Mouse (Mus musculus): ENCODE measurements at regions not wholly inside any gene's neighbourhood (a gene's known extent, or its start where the extent isn't known, plus 50 kb on each side); places are given as distances from the start of the nearest gene placed in this dataset.

- DNase-seq: no peak
Measured at GRCm38 (mm10) chr12:110112051-110112722, 166.7 kb upstream of the Dio3 start.

- DNase-seq: no peak
Measured at GRCm38 (mm10) chr12:110112723-110113105, 166.2 kb upstream of the Dio3 start.

- DNase-seq: peak in 1 of 2 experiments; percentile 4
Measured at GRCm38 (mm10) chr12:110120141-110120540, 158.7 kb upstream of the Dio3 start.

GRCm38 (mm10) chr12:110122976-110123375 lies 155.9 kb upstream of the Dio3 start:
- no peak for DNase-seq

- no peak for DNase-seq
Measured at GRCm38 (mm10) chr12:110126525-110126924, 152.3 kb upstream of the Dio3 start.

- no peak for DNase-seq
Measured at GRCm38 (mm10) chr12:110145379-110145778, 133.5 kb upstream of the Dio3 start.

- DNase-seq: no peak
Measured at GRCm38 (mm10) chr12:110154225-110154962, 124.5 kb upstream of the Dio3 start.

- DNase-seq: no peak
Measured at GRCm38 (mm10) chr12:110154963-110155325, 123.9 kb upstream of the Dio3 start.

- peak in 1 of 2 experiments; percentile 5 for DNase-seq
Measured at GRCm38 (mm10) chr12:110156441-110156840, 122.4 kb upstream of the Dio3 start.

- no peak for DNase-seq
Measured at GRCm38 (mm10) chr12:110157998-110158747, 120.7 kb upstream of the Dio3 start.

GRCm38 (mm10) chr12:110161306-110161705 lies 117.6 kb upstream of the Dio3 start:
- DNase-seq: no peak

GRCm38 (mm10) chr12:110165462-110165861 lies 113.4 kb upstream of the Dio3 start:
- DNase-seq: no peak

GRCm38 (mm10) chr12:110168407-110168806 lies 110.5 kb upstream of the Dio3 start:
- no peak for DNase-seq

GRCm38 (mm10) chr12:110169261-110169660 lies 109.6 kb upstream of the Dio3 start:
- no peak for DNase-seq

GRCm38 (mm10) chr12:110170496-110170895 lies 108.4 kb upstream of the Dio3 start:
- DNase-seq: no peak

GRCm38 (mm10) chr12:110177826-110178225 lies 101.0 kb upstream of the Dio3 start:
- no peak for DNase-seq

GRCm38 (mm10) chr12:110183473-110183872 lies 95.4 kb upstream of the Dio3 start:
- DNase-seq: no peak

- DNase-seq: no peak
Measured at GRCm38 (mm10) chr12:110185399-110185798, 93.5 kb upstream of the Dio3 start.

- DNase-seq: no peak
Measured at GRCm38 (mm10) chr12:110186381-110186780, 92.5 kb upstream of the Dio3 start.

GRCm38 (mm10) chr12:110186911-110187245 lies 92.0 kb upstream of the Dio3 start:
- DNase-seq: no peak

GRCm38 (mm10) chr12:110187246-110188135 lies 91.4 kb upstream of the Dio3 start:
- DNase-seq: no peak

- peak in 1 of 2 experiments; percentile 3 for DNase-seq
Measured at GRCm38 (mm10) chr12:110188136-110188631, 90.7 kb upstream of the Dio3 start.
